In the genomic region with DNA sequence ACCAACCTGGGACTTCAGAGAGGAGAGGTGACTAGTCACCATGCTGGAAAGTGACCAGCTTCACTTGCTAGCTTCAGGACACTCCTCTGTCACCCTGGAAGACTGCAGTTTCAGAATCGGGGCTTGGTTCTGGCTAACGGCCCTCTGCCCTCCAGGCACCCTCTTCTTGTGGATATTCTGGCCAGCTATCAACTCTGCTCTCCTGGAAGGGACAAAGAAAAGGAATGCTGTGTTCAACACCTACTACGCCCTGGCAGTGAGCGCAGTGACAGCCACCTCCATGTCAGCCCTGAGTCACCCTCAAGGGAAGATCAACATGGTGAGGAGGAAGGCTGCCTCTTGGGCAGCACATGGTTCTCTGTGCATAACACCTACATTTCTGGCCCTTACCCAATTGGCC, we compare ENCODE assay signal across 16 mouse cellular contexts. TPM values are rescaled to one million over a fixed set of nuclear protein-coding genes. Genes with fewer than 3 reads are reported as not detected.
"Had no signal": no experiment of that assay in that cellular context is flagged by ENCODE, and none has a peak within 500 bp of the region (broad histone marks: within the 10 kb centered on the region; RNA-seq: fewer than 3 reads in every experiment).

No protein-coding gene starts in this region.

- H3K27ac ChIP-seq: limb, embryonic 13.5 days; liver, embryonic 14.5 days; midbrain, embryonic 12.5 days had no signal

- H3K36me3 ChIP-seq: limb, embryonic 13.5 days; midbrain, embryonic 12.5 days had no signal

- DNase-seq: kidney, postnatal 4 days; left cerebral cortex, postnatal 4 days; lung, adult 18-20 months; right cerebral cortex, postnatal 4 days; spleen, adult 18-20 months; thymus, adult 18-20 months; thymus, postnatal 14 days had no signal

- H3K27me3 ChIP-seq: limb, embryonic 13.5 days had no signal

- H3K4me3 ChIP-seq: limb, embryonic 13.5 days; midbrain, embryonic 12.5 days had no signal

- H3K9ac ChIP-seq: limb, embryonic 13.5 days; liver, embryonic 14.5 days; midbrain, embryonic 12.5 days had no signal

- ATAC-seq: midbrain, embryonic 16.5 days had no signal

- H3K4me2 ChIP-seq: limb, embryonic 13.5 days; midbrain, embryonic 12.5 days had no signal

- H3K9me3 ChIP-seq: limb, embryonic 13.5 days; midbrain, embryonic 12.5 days had no signal

RNA-seq across cellular contexts. Expression of a gene that starts 20.0 kb away (rescaled TPM):
- total RNA-seq: layer of hippocampus, adult 8-10 months; layer of hippocampus, postnatal 14 days; left cerebral cortex, adult 18-20 months; left cerebral cortex, postnatal 10 days; left cerebral cortex, postnatal 4 days; liver, adult 2 months had no signal
- polyA plus RNA-seq: liver, adult 2 months had no signal
